Mouse (Mus musculus): ENCODE data around the gene Nrf1. TPM values are rescaled to one million over a fixed set of nuclear protein-coding genes. Genes with fewer than 3 reads are reported as not detected.

Gene Nrf1
- polyA plus RNA-seq, 1 experiment from 2014 or later = 97.8 TPM

MicroRNAs encoded within 50 kb of the gene (microRNA counts, 519-probe panel; counts per million panel counts)
- microRNA mmu-miR-182 = 341 counts per million, percentile 65 among the panel's probes with 10 or more counts
- 4,259 counts per million, percentile 78 among the panel's probes with 10 or more counts for microRNA mmu-miR-183
- 5,399 counts per million, percentile 87 among the panel's probes with 10 or more counts for microRNA mmu-miR-96

Small RNA genes lying within 50 kb of the gene (microRNA-seq; reads per million reads assigned to microRNA genes)
- gene Mir182 (4,461 reads per million, percentile 89 among the genes with 10 or more reads in this experiment), gene Mir183 (2,354 reads per million, percentile 83 among the genes with 10 or more reads in this experiment), gene Mir96 (1,091 reads per million, percentile 75 among the genes with 10 or more reads in this experiment)

Other genes with a start within 250 kb of the Nrf1 start
- 0.71 and 0.86 TPM in 2 replicates for gene Strip2, start 131.0 kb upstream of the Nrf1 start, polyA plus RNA-seq (2016; fragmentation: Nextera tagmentation; extraction: Ambion mirVana)

Data from forebrain, embryonic 10.5 days (tissue).